Mouse (Mus musculus): Measurements from ENCODE around the gene Mrpl52. TPM values are rescaled to one million over a fixed set of nuclear protein-coding genes. Genes with fewer than 3 reads are reported as not detected.

Gene Mrpl52
- polyA plus RNA-seq, 1 experiment from 2014 or later, result 303 TPM

DNA sequence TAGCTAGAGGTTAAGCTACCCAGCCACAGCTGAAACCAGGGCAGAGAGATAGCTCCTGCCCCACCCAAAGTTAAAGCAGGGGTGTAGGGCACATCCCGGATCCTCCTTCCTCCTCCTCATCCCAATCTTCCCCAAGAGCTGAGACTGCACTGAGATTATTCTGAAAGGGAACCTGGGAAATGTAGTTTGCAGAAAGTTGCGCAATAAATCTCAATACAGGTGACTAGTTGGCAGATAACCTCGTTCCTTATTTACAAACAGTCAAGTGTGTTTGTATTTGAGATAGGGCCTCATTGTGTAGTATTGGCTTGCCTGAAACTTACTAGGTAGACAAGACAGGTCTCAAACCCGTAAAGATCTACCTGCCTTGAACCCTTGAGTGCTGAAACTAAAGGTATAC, 35.4 kb downstream of the Mrpl52 start:
- Histone ChIP-seq H3K4me3 (replicated peaks) (no peak overlapping the region), H3K9ac (replicated peaks) (no peak overlapping the region), H3K27me3 (replicated peaks) (no peaks in the 10 kb centered on the region), H3K4me2 (no peak overlapping the region), H3K9me3 (replicated peaks) (no peaks in the 10 kb centered on the region), H3K27ac (replicated peaks) (no peak overlapping the region), H3K4me1 (peaks cover 13% of the 10 kb centered on the region), H3K36me3 (no peaks in the 10 kb centered on the region)
- no peak for ATAC-seq (ENCODE audit: low FRiP score)
- WGBS, result 88% methylated on average over 4 of the region's 4 CpGs

GRCm38 (mm10) chr14:54463108-54463958, 36.6 kb downstream of the Mrpl52 start:
- 16% methylated on average over 12 of the region's 12 CpGs for WGBS
- Histone ChIP-seq H3K9ac (replicated peaks) (peak overlapping the region; percentile 78), H3K4me1 (peaks cover 16% of the 10 kb centered on the region), H3K27me3 (replicated peaks) (no peaks in the 10 kb centered on the region), H3K27ac (replicated peaks) (peak overlapping the region; percentile 75), H3K4me3 (replicated peaks) (peak overlapping the region; percentile 79), H3K4me2 (peak overlapping the region; percentile 89), H3K36me3 (peaks cover 7% of the 10 kb centered on the region; the same call in 1 of the 2 replicates), H3K9me3 (replicated peaks) (no peaks in the 10 kb centered on the region)
- peak; percentile 39; the same call in 1 of the 2 replicates for ATAC-seq (ENCODE audit: low FRiP score)

DNA sequence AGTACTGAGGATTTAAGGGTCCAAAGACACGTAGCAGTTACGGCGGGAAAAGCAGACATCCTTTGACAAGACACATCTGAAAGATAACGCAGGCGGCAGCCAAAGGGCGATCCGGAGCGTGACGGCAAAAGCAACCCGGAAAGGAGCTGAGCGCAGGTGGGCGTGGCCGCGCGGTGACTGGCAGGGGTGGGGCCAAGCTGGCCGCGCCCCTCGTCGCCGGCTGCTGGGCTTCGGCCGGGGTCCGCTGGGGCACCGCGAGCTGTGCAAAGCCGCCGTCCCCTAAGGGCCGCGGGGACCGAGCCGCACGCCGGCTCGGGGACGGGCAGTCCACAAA, 37.2 kb downstream of the Mrpl52 start, which contains the start of gene Lrp10:
Lrp10 (plus strand) TSS at position 179 of the 334 bp plus-strand sequence.
- Histone ChIP-seq H3K9ac (replicated peaks) (peak within 1 kb of the TSS; percentile 78), H3K9me3 (replicated peaks) (no peaks in the 10 kb centered on the region), H3K4me3 (replicated peaks) (peak within 1 kb of the TSS; percentile 79), H3K27ac (replicated peaks) (peak within 1 kb of the TSS; percentile 75), H3K4me1 (peaks cover 16% of the 10 kb centered on the region), H3K36me3 (peaks cover 10% of the 10 kb centered on the region; the same call in 1 of the 2 replicates), H3K4me2 (peak within 1 kb of the TSS; percentile 89), H3K27me3 (replicated peaks) (no peaks in the 10 kb centered on the region)
- ATAC-seq (ENCODE audit: low FRiP score), result peak; percentile 92
- 0% methylated on average over 32 of the region's 35 CpGs for WGBS

GRCm38 (mm10) chr14:54464293-54465005, 37.7 kb downstream of the Mrpl52 start:
- Histone ChIP-seq H3K4me3 (replicated peaks) (peak overlapping the region; percentile 79), H3K36me3 (peaks cover 14% of the 10 kb centered on the region), H3K9ac (replicated peaks) (peak overlapping the region; percentile 78), H3K9me3 (replicated peaks) (no peaks in the 10 kb centered on the region), H3K27ac (replicated peaks) (peak overlapping the region; percentile 75), H3K4me2 (peak overlapping the region; percentile 89), H3K27me3 (replicated peaks) (no peaks in the 10 kb centered on the region), H3K4me1 (peaks cover 16% of the 10 kb centered on the region)
- ATAC-seq (ENCODE audit: low FRiP score), result peak; percentile 70
- 1% methylated on average over 39 of the region's 57 CpGs for WGBS

GRCm38 (mm10) chr14:54471467-54471866, 44.8 kb downstream of the Mrpl52 start:
- H3K27me3 ChIP-seq (replicated peaks), result no peaks in the 10 kb centered on the region
- H3K9me3 ChIP-seq (replicated peaks), result no peaks in the 10 kb centered on the region
- H3K4me1 ChIP-seq, result peaks cover 22% of the 10 kb centered on the region
- H3K36me3 ChIP-seq, result peaks cover 24% of the 10 kb centered on the region
- no peak overlapping the region for H3K9ac ChIP-seq (replicated peaks)
- H3K27ac ChIP-seq (replicated peaks), result no peak overlapping the region
- H3K4me3 ChIP-seq (replicated peaks), result no peak overlapping the region
- no peak overlapping the region for H3K4me2 ChIP-seq
- 92% methylated on average over 2 of the region's 2 CpGs for WGBS
- no peak for ATAC-seq (ENCODE audit: low FRiP score)

- 59% methylated on average over 5 of the region's 5 CpGs for WGBS
- peak overlapping the region; percentile 48; the same call in 1 of the 2 replicates for H3K27ac ChIP-seq (replicated peaks)
- H3K9ac ChIP-seq (replicated peaks), result no peak overlapping the region
Observed at GRCm38 (mm10) chr14:54472671-54473070, 46.0 kb downstream of the Mrpl52 start.

DNA sequence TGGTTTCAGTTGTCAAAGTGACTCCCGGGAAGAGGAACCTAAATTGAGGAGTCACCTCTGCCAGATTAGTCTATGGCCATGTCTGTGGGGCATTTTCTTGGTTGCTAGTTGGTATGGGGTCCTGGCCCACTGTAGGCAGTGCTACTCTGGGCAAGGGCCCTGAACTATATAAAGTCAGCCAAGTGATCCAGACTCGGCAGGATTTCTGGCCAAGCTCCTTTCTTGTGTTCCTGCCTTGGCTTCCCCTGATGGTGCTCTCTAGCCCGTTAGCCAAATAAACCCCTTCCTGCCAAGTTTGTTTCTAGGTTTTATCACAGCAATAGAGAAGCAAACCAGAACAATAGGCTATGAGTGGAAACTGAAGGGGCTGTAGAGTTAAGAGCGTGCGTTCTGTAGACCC, 48.0 kb downstream of the Mrpl52 start:
- WGBS, result 65% methylated on average over 5 of the region's 5 CpGs
- no peak overlapping the region for H3K27ac ChIP-seq (replicated peaks)

More at GRCm38 (mm10) chr14:54472671-54473070, 46.0 kb downstream of the Mrpl52 start:
- no peak for ATAC-seq (ENCODE audit: low FRiP score)
- no peak overlapping the region for H3K4me2 ChIP-seq
- H3K27me3 ChIP-seq (replicated peaks), result no peaks in the 10 kb centered on the region; the same call in 1 of the 2 replicates
- H3K4me1 ChIP-seq, result peaks cover 32% of the 10 kb centered on the region
- peaks cover 23% of the 10 kb centered on the region for H3K36me3 ChIP-seq
- no peaks in the 10 kb centered on the region for H3K9me3 ChIP-seq (replicated peaks)
- H3K4me3 ChIP-seq (replicated peaks), result no peak overlapping the region

GRCm38 (mm10) chr14:54475941-54476844, 49.5 kb downstream of the Mrpl52 start, which contains the start of gene Rem2:
Gene Rem2 (plus strand): TSS chr14:54476100.
- under 1% methylated on average over 23 of the region's 23 CpGs for WGBS
- Histone ChIP-seq H3K9me3 (replicated peaks) (no peaks in the 10 kb centered on the region), H3K9ac (replicated peaks) (peak within 1 kb of the TSS; percentile 62), H3K4me2 (peak within 1 kb of the TSS; percentile 70), H3K27ac (replicated peaks) (peak within 1 kb of the TSS; percentile 78), H3K4me1 (peaks cover 51% of the 10 kb centered on the region), H3K4me3 (replicated peaks) (peak within 1 kb of the TSS; percentile 65), H3K36me3 (no peaks in the 10 kb centered on the region), H3K27me3 (replicated peaks) (peaks cover 19% of the 10 kb centered on the region; the same call in 1 of the 2 replicates)
- peak; percentile 91 for ATAC-seq (ENCODE audit: low FRiP score)

More for the DNA sequence above, 48.0 kb downstream of the Mrpl52 start:
- H3K9me3 ChIP-seq (replicated peaks), result no peaks in the 10 kb centered on the region
- peaks cover 49% of the 10 kb centered on the region for H3K4me1 ChIP-seq
- H3K27me3 ChIP-seq (replicated peaks), result peaks cover 14% of the 10 kb centered on the region; the same call in 1 of the 2 replicates
- peaks cover 7% of the 10 kb centered on the region for H3K36me3 ChIP-seq
- no peak for ATAC-seq (ENCODE audit: low FRiP score)
- H3K4me2 ChIP-seq, result no peak overlapping the region
- H3K4me3 ChIP-seq (replicated peaks), result no peak overlapping the region
- no peak overlapping the region for H3K9ac ChIP-seq (replicated peaks)

DNA sequence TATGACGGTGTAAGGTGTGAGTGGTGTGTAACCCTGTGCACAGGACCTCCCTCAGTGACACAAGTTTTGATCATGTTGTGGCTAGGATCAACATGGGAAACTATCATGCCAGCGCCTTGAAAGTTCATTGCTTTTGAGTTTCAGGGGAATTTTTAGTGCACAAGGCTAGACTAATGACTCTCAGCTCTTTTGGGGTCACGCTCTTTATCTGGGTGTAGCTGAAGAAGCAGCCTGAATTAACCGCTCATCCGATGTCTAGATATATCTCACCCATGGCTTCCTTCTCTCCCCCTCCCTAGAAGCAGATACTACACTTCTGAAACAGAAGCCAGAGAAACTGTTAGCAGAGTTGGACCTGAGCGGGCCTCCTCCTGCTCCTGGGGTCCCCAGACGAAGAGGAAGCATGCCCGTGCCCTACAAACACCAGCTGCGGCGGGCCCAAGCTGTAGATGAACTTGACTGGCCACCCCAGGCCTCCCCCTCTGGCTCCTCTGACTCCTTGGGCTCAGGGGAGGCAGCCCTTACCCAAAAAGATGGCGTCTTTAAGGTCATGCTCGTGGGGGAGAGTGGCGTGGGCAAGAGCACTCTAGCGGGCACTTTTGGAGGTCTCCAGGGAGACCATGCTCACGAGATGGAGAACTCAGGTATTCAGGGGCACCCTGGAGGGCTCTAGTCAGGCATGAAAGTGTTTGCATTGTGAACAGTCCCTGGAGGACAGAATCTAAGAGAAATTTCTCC, 50.6 kb downstream of the Mrpl52 start:
- Histone ChIP-seq H3K9me3 (replicated peaks) (no peaks in the 10 kb centered on the region), H3K9ac (replicated peaks) (peak overlapping the region; percentile 62), H3K36me3 (no peaks in the 10 kb centered on the region), H3K4me3 (replicated peaks) (peak overlapping the region; percentile 65), H3K4me2 (peak overlapping the region; percentile 70), H3K27ac (replicated peaks) (peak overlapping the region; percentile 78; the same call in 1 of the 2 replicates), H3K27me3 (replicated peaks) (peaks cover 19% of the 10 kb centered on the region; the same call in 1 of the 2 replicates), H3K4me1 (peaks cover 51% of the 10 kb centered on the region)
- ATAC-seq (ENCODE audit: low FRiP score), result no peak
- 68% methylated on average over 15 of the region's 15 CpGs for WGBS
